Mouse (Mus musculus) lung, adult 2 months (tissue): Measurements from ENCODE around the gene Ankrd16.

Source experiments
- CTCF ChIP-seq: fragments of 200-500 bp; IDR thresholded peaks from 2 replicates; pipeline ENCODE4 v1.5.1; 2011; ENCODE audit warnings: mild to moderate bottlenecking, low read length, control low read depth; ENCODE audit not compliant: insufficient read depth
- POLR2A ChIP-seq: fragments of 200-500 bp; IDR thresholded peaks from 2 replicates; pipeline ENCODE4 v1.6.1; 2011; ENCODE audit warnings: low read depth, mild to moderate bottlenecking, control low read depth, low read length, borderline replicate concordance; ENCODE audit errors: extremely low read depth

DNA sequence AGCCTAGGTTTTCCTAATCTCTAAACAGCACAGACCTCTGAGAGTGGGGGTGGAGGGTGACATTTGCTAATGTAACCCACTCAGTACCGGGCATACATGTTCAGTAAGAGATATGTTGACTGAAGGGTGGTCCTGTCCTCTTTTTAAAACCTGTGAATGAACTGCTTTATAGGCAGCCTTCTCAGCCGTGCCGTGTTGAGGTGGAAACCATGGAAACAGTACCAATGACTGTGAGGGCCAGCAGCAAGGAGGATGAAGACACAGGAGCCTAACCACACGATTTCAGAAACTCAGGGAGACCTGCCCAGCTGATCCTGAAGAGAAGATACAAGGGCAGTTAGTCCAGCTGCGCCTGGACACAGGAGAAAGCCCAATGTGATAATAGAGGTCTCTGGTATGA, 44.7 kb upstream of the Ankrd16 start:
- TF ChIP-seq CTCF (no peak), POLR2A (no peak)
